Mouse (Mus musculus) stomach, embryonic 14.5 days (tissue): ENCODE data around the gene Fam180a. TPM values are rescaled to one million over a fixed set of nuclear protein-coding genes. Genes with fewer than 3 reads are reported as not detected.

Experiments used
- ATAC-seq: fragments of 200-750 bp; cut with Nextera tagmentation; 2 replicates; pipeline ENCODE4 v1.8.0; 2017; ENCODE audit warnings: low read depth, moderate TSS enrichment; ENCODE audit not compliant: insufficient number of reproducible peaks, insufficient read depth, low FRiP score
- H3K27ac ChIP-seq: fragments of 300-500 bp; sonication (generic); 2 replicates; pipeline ENCODE4 v1.5.1; 2014; ENCODE audit warnings: mild to moderate bottlenecking, low read length, moderate library complexity, mixed read lengths
- H3K27me3 ChIP-seq: fragments of 300-500 bp; sonication (generic); 2 replicates; pipeline ENCODE4 v1.6.1; 2014; ENCODE audit warnings: low read length, control low read depth, mixed read lengths; ENCODE audit not compliant: control insufficient read depth, insufficient read depth
- H3K36me3 ChIP-seq: fragments of 300-500 bp; sonication (generic); 2 replicates; pipeline ENCODE4 v1.6.1; 2014; ENCODE audit warnings: mild to moderate bottlenecking, control low read depth, low read length, moderate library complexity, mixed read lengths; ENCODE audit not compliant: control insufficient read depth, insufficient read depth
- H3K4me1 ChIP-seq: fragments of 300-500 bp; sonication (generic); 2 replicates; pipeline ENCODE4 v1.6.1; 2014; ENCODE audit warnings: low read length, control low read depth, mixed read lengths; ENCODE audit not compliant: control insufficient read depth, insufficient read depth
- H3K4me2 ChIP-seq: fragments of 300-500 bp; sonication (generic); replicated peaks from 2 replicates; pipeline ENCODE4 v1.6.1; 2014; ENCODE audit warnings: low read depth, low read length, control low read depth
- H3K4me3 ChIP-seq: fragments of 300-500 bp; sonication (generic); 2 replicates; pipeline ENCODE4 v1.5.1; 2014; ENCODE audit warnings: low read depth, low read length, control low read depth
- H3K9ac ChIP-seq: fragments of 300-500 bp; sonication (generic); replicated peaks from 2 replicates; pipeline ENCODE4 v1.6.1; 2014; ENCODE audit warnings: low read depth, mild to moderate bottlenecking, control low read depth, low read length, moderate library complexity, mixed read lengths
- H3K9me3 ChIP-seq: fragments of 300-500 bp; sonication (generic); 2 replicates; pipeline ENCODE4 v1.6.1; 2016; ENCODE audit warnings: low read depth, low read length, control low read depth; ENCODE audit not compliant: control insufficient read depth
- WGBS: fragments of 180-500 bp; shearing (Covaris S2); extraction: QIAGEN DNeasy Blood & Tissue Kit; methylation state at CpG from one replicate; pipeline ENCODE4 v1.1.7; 2014; 5-methylcytosine and 5-hydroxymethylcytosine counted together
- polyA plus RNA-seq: library from polyadenylated mRNA; unstranded; fragments of >200 nt; fragmentation: Nextera tagmentation; extraction: Ambion mirVana; gene quantifications from 2 replicates; pipeline ENCODE4 v1.2.1, GENCODE M21; 2014

Fam180a gene
- polyA plus RNA-seq, 1 experiment from 2014 or later = 2.7 TPM

- ATAC-seq = no peak
- Histone ChIP-seq H3K27me3 (no peaks in the 10 kb centered on the region), H3K4me2 (no peak overlapping the region), H3K4me3 (no peak overlapping the region), H3K9me3 (no peaks in the 10 kb centered on the region), H3K4me1 (no peaks in the 10 kb centered on the region), H3K36me3 (no peaks in the 10 kb centered on the region), H3K27ac (no peak overlapping the region), H3K9ac (no peak overlapping the region)
- WGBS = 44% methylated on average over 6 of the region's 6 CpGs
Measured at GRCm38 (mm10) chr6:35330834-35331233, 4.9 kb upstream of the Fam180a start.

GRCm38 (mm10) chr6:35329956-35330355 is 4.0 kb upstream of the Fam180a start:
- no peak for ATAC-seq
- Histone ChIP-seq H3K36me3 (no peaks in the 10 kb centered on the region), H3K27me3 (no peaks in the 10 kb centered on the region), H3K27ac (no peak overlapping the region), H3K4me2 (no peak overlapping the region), H3K9ac (no peak overlapping the region), H3K4me3 (no peak overlapping the region), H3K9me3 (no peaks in the 10 kb centered on the region), H3K4me1 (no peaks in the 10 kb centered on the region)
- WGBS = 96% methylated on average over 12 of the region's 12 CpGs

- 75% methylated on average over 9 of the region's 9 CpGs for WGBS
Measured at GRCm38 (mm10) chr6:35324306-35324705, 1.6 kb downstream of the Fam180a start.

DNA sequence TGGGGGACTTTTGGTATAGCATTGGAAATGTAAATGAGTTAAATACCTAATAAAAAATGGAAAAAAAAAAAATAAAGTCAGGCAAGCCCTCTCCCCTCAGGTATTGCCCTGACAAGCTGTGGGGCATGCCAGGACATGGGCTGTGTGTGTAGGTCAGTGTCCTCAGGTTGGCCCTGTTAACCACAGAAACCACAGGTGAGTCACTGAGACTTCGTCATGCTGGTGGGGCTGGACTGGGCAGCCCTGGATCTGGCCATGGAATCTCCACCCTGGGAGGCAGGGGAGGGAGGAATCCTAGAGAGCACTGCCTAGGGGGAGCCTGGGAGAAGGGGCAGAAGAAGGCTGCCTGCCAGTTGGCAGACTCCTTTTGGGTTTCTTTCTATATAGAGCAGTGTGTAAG is 2.9 kb downstream of the Fam180a start:
- H3K4me2 ChIP-seq = no peak overlapping the region
- no peaks in the 10 kb centered on the region for H3K36me3 ChIP-seq
- no peak overlapping the region for H3K4me3 ChIP-seq
- no peaks in the 10 kb centered on the region for H3K9me3 ChIP-seq
- H3K9ac ChIP-seq = no peak overlapping the region
- H3K4me1 ChIP-seq = no peaks in the 10 kb centered on the region
- no peak for ATAC-seq
- WGBS = 77% methylated on average over 1 of the region's 1 CpGs
- H3K27ac ChIP-seq = no peak overlapping the region
- no peaks in the 10 kb centered on the region for H3K27me3 ChIP-seq

More at GRCm38 (mm10) chr6:35324306-35324705, 1.6 kb downstream of the Fam180a start:
- Histone ChIP-seq H3K9me3 (no peaks in the 10 kb centered on the region), H3K4me1 (no peaks in the 10 kb centered on the region), H3K4me2 (no peak overlapping the region), H3K27me3 (no peaks in the 10 kb centered on the region), H3K36me3 (no peaks in the 10 kb centered on the region), H3K9ac (no peak overlapping the region), H3K4me3 (no peak overlapping the region), H3K27ac (no peak overlapping the region)
- no peak for ATAC-seq

DNA sequence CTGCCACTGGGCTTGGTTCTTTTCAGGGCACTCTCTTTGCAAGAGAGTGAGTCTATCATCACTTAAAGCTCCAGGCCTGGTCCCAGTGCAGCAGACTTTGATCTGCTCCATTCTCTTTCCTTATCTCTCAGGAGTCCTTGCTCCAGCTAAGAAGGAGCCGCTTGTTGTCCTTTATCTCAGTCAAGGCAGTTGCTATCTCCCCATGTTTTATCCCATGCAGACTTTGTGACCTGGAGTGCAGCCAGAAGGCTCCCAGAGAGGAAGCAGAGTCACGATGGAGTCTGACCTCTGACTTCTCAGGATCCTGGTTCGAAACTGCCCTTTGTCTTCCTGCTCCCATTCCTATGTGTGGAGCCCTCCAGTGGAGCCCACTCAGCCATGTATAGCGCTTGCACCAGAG is 4.8 kb downstream of the Fam180a start:
- no peaks in the 10 kb centered on the region for H3K9me3 ChIP-seq
- H3K4me2 ChIP-seq = no peak overlapping the region
- H3K4me3 ChIP-seq = no peak overlapping the region
- no peaks in the 10 kb centered on the region for H3K4me1 ChIP-seq
- no peaks in the 10 kb centered on the region for H3K36me3 ChIP-seq
- ATAC-seq = no peak
- no peak overlapping the region for H3K9ac ChIP-seq
- WGBS = 62% methylated on average over 4 of the region's 4 CpGs
- no peak overlapping the region for H3K27ac ChIP-seq
- no peaks in the 10 kb centered on the region for H3K27me3 ChIP-seq

DNA sequence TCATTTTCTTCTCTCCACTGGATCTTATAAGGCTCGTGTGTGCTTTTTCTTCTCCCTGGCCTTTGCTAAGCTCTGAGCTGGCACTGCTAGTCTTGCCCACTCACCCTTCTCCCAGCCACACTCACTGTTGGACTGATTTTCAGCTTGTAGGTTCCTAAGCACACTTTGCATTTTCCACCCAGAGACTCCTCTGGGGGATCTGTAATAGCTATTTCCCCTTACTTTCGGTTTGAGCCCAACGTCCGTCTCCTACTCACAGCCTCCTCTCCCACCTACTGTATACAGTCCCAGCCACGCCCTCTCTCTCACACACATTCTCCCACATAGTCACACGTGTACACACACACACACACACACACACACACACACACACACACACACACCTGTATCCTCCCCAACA is 6.1 kb downstream of the Fam180a start:
- Histone ChIP-seq H3K4me3 (no peak overlapping the region), H3K27ac (no peak overlapping the region), H3K36me3 (no peaks in the 10 kb centered on the region), H3K9me3 (no peaks in the 10 kb centered on the region), H3K27me3 (no peaks in the 10 kb centered on the region), H3K4me2 (no peak overlapping the region), H3K4me1 (no peaks in the 10 kb centered on the region), H3K9ac (no peak overlapping the region)
- 81% methylated on average over 6 of the region's 6 CpGs for WGBS
- ATAC-seq = no peak

GRCm38 (mm10) chr6:35313520-35313919 is 12.4 kb downstream of the Fam180a start:
- Histone ChIP-seq H3K27me3 (no peaks in the 10 kb centered on the region), H3K36me3 (no peaks in the 10 kb centered on the region), H3K4me2 (no peak overlapping the region), H3K27ac (no peak overlapping the region), H3K9ac (no peak overlapping the region), H3K9me3 (no peaks in the 10 kb centered on the region), H3K4me3 (no peak overlapping the region), H3K4me1 (no peaks in the 10 kb centered on the region)
- WGBS = 96% methylated on average over 8 of the region's 8 CpGs
- no peak for ATAC-seq

GRCm38 (mm10) chr6:35309406-35309805 is 16.5 kb downstream of the Fam180a start:
- Histone ChIP-seq H3K27me3 (no peaks in the 10 kb centered on the region), H3K9ac (no peak overlapping the region), H3K4me3 (no peak overlapping the region), H3K27ac (no peak overlapping the region), H3K4me2 (no peak overlapping the region), H3K9me3 (no peaks in the 10 kb centered on the region), H3K4me1 (no peaks in the 10 kb centered on the region), H3K36me3 (no peaks in the 10 kb centered on the region)
- WGBS = 48% methylated on average over 7 of the region's 7 CpGs
- no peak for ATAC-seq

GRCm38 (mm10) chr6:35308037-35308436 is 17.9 kb downstream of the Fam180a start, which contains the start of gene Slc13a4:
TSS of gene Slc13a4 (minus strand) at chr6:35308131.
- Histone ChIP-seq H3K9ac (no peak within 1 kb of the TSS), H3K4me2 (no peak within 1 kb of the TSS), H3K27ac (no peak within 1 kb of the TSS), H3K27me3 (no peaks in the 10 kb centered on the region), H3K4me3 (no peak within 1 kb of the TSS), H3K4me1 (no peaks in the 10 kb centered on the region), H3K9me3 (no peaks in the 10 kb centered on the region), H3K36me3 (no peaks in the 10 kb centered on the region)
- 39% methylated on average over 7 of the region's 7 CpGs for WGBS
- no peak for ATAC-seq
